Mouse (Mus musculus) c-Kit-positive CD71-positive TER-119-negative erythroid progenitor cells, embryonic 14.5 days (primary cell): Measurements from ENCODE around the gene Olfr463.
"Not testable (repeated sequence)": the region's sequence is repeated elsewhere in the genome, so short reads cannot be mapped to it uniquely, and the experiment has no call there.

Source experiments
- DNase-seq: peaks from one replicate; pipeline ENCODE4 v3.0.0-alpha.2; 2013; ENCODE audit warnings: low read depth

The Olfr463 gene

GRCm38 (mm10) chr11:87897287-87897686 lies at the start of gene Olfr463:
Gene Olfr463 (minus strand): TSS chr11:87897387.
- no peak for DNase-seq

GRCm38 (mm10) chr11:87935467-87935866 lies 38.3 kb upstream of the Olfr463 start:
- DNase-seq: no peak

- no peak for DNase-seq
These were observed 36.5 kb upstream of the Olfr463 start for GRCm38 (mm10) chr11:87933731-87934130.

- no peak for DNase-seq
These were observed 33.2 kb upstream of the Olfr463 start for GRCm38 (mm10) chr11:87930348-87930747.

GRCm38 (mm10) chr11:87920966-87921365 lies 23.8 kb upstream of the Olfr463 start, which contains the start of gene Olfr464:
Gene Olfr464 (minus strand): TSS chr11:87920967.
- DNase-seq: peak; percentile 47

- DNase-seq: no peak
These were observed 23.1 kb upstream of the Olfr463 start for GRCm38 (mm10) chr11:87920301-87920700.

GRCm38 (mm10) chr11:87916005-87916404 lies 18.8 kb upstream of the Olfr463 start:
- DNase-seq: no peak

GRCm38 (mm10) chr11:87904331-87904730 lies 7.1 kb upstream of the Olfr463 start:
- no peak for DNase-seq

DNA sequence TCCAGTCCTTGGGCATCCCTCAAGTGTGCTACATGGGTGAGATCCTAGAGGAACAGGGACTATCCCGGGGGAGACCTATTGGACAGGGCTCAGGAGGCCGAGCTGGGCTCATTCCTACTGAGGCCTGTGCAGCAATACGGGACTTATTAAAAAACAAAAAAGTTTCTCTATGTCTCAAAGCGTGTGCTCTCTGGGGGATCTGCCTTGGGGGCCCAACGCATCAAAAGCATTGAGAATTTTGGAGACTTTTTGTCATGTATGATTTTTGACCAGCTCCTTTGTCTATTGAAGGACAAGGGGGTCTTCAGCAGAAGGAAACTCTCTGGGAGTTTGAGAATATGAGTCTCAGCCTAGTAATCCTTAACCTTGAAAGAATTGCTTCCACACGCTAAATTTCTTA lies 5.0 kb downstream of the Olfr463 start, which contains the start of gene Olfr462:
Olfr462 (minus strand) TSS at position 101 of the 400 bp plus-strand sequence.
- no peak for DNase-seq

DNA sequence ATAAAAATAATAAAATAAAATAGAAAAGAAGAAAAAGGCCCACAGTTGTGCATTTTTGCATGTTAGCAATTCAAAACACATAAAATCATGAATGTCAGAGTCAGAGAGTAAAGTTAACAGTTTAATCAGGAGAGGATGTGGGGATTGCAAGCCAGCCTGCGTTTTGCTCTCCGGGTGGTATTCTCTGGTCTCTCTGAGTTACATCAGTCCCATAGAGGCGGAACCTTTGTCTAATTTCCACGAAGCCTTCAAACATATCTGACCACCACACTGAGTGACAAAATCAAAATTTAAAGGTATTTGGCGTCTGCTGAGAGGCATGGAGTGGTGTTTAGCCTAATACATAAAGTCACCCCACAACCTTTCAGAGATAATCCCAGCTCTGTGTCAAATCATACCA lies 12.3 kb downstream of the Olfr463 start:
- DNase-seq: no peak

GRCm38 (mm10) chr11:87883493-87883892 lies 13.7 kb downstream of the Olfr463 start:
- DNase-seq: peak; percentile 30

DNA sequence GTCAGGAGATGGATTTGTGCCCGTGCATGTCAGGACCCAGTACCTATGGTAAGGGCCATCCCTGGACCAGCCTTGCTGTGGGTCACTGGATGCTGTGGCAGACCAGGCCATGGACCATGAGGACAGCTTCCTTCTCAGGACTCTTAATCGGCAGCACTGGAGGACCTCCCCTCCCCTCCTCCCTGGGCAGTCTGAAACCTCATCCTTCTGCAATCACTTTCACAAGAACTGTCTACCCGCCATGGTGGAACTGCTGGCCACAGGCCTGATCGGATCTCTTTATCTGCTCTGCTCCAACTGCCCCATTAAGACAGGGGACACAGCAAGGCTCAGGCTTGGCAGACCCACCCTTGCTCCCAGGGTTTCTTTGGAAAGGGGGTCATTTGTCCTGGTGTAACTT lies 15.5 kb downstream of the Olfr463 start:
- no peak for DNase-seq

DNA sequence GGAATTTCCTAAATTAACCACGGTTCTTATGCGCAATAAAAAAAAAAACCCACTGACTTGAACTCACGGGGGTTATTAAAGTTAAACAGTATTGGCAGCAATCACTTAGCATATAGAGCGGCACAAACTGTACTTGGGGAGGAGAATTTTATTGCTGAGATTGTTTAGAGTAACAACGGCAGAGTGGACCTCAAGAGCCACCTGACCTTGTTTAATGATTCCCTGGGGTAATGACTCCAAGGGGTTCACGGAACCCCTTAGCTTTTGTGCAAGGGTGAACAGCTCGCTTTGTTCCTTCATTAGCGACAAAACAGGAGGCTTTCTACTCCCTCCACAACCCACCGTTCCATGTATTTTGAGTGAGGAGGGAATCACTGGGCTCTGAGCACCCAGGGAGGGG lies 17.4 kb downstream of the Olfr463 start:
- no peak for DNase-seq

GRCm38 (mm10) chr11:87875436-87875835 lies 21.8 kb downstream of the Olfr463 start, which contains the start of gene Epx:
Gene Epx (minus strand): TSS chr11:87875536.
- no peak for DNase-seq

DNA sequence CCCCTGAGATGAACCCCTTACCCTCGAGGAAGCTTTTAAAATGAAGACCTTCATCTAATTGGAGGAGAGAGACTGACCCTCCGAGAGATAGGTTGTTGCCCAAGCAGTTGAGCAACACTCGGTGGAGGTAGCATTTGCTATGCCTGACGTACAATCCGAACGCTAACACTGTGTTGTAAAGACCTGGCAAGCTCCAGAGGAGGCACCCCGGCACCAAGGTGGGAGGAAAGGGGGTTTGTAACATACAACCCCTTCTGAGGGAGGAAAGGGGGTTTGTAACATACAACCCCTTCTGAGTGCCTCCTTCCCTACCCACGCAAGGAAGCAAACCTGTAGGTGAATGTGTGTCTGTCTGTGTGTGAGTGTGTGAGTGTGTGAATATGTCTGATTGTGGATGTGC lies 25.4 kb downstream of the Olfr463 start:
- no peak for DNase-seq

GRCm38 (mm10) chr11:87870096-87870495 lies 27.1 kb downstream of the Olfr463 start:
- no peak for DNase-seq

- not testable (repeated sequence) for DNase-seq
These were observed 30.3 kb downstream of the Olfr463 start for GRCm38 (mm10) chr11:87866891-87867290.

GRCm38 (mm10) chr11:87862805-87863204 lies 34.4 kb downstream of the Olfr463 start:
- no peak for DNase-seq

DNA sequence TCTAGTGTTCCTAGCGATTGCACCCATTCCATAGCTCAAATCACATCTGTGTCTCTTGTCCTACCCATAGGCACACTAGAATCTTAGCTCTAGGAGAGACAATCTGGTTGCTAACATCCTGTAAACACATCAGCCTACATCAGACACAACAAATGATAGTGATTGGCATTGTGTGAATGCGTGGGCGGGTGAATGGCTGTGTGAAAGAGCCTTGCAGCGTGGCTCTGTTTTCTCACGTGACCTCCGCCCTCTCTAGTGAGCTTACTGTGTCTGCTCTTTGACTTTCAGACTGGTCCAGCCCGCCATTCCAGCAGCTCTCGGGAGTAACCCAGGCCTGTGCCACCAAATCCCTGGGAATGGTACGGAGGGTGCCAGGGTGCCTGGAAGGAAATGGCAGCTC lies 36.8 kb downstream of the Olfr463 start:
- no peak for DNase-seq

- no peak for DNase-seq
These were observed 37.9 kb downstream of the Olfr463 start for GRCm38 (mm10) chr11:87859273-87859672.

- no peak for DNase-seq
These were observed 42.6 kb downstream of the Olfr463 start for GRCm38 (mm10) chr11:87854550-87854949.

DNA sequence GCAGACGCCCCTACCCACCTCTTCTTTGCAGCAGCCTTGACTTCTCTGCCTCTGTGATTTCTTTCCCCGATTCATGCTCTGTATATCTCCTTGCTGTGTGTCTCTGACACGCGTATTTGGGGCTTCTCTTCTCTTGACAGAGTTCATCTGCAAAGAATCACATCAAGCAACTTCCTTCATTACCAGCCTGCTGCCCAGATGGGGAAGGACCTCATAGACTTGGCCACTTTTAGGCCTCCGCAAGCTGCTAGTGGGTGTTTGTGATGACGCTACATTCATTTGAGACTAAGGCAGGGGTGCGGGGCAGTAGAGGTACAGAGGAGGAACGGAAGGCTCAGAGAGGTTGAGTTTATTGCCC lies 43.6 kb downstream of the Olfr463 start:
- DNase-seq: no peak

DNA sequence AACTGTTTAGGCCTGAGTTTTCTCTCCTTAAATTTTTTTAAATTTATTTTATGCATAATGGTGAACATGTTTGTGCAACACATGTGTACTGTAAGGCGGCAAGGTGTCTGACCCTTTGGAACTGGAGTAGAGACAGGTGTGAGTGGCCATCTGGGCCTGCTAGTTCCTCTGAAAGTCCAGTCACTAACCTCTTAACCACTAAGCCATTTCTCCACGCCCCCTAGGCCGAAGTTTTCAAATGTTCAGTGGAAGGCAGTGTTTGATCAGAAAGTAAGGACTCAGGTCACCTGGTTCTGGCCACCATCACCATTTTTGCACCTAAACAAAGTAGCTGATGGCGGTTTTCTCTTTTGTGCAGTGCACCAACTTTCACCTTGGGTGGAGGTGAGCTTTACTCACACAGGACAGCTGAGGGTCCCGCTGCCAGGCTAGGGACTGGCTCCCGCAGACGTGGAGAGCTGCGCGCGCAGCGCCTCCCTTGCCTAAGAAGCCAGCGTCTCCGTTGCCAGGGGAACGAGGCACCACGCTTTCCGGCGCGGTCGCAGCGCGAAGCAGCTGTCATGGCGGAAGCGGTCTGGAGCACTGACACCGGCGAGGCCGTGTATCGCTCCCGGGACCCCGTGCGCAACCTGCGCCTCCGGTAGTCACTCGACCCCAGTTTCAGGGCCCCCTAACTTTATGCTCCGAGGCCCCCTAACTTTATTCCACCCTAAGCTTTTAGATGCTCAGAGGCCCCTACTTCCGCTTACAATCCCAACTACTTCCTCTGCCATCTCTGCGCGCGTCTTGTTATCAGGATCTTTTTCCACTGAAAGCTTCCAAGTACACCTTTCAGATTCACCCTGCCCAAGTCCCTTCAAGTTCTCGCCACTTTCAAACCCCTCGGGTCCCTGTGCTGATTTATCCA lies 44.2 kb downstream of the Olfr463 start, which contains the start of gene Mks1:
Mks1 (plus strand) TSS at position 526 of the 907 bp plus-strand sequence.
- DNase-seq: peak; percentile 83

GRCm38 (mm10) chr11:87847884-87848283 lies 49.3 kb downstream of the Olfr463 start:
- DNase-seq: no peak
